Mouse (Mus musculus): ENCODE data around the gene Ric1. TPM values are rescaled to one million over a fixed set of nuclear protein-coding genes. Genes with fewer than 3 reads are reported as not detected.
"Not testable (repeated sequence)": the region's sequence is repeated elsewhere in the genome, so short reads cannot be mapped to it uniquely, and the experiment has no call there.

Gene Ric1
- total and polyA plus RNA-seq, 3 experiments, result 41.0 to 77.2 (median 54.2) TPM

GRCm38 (mm10) chr19:29525588-29525987 is 3.5 kb downstream of the Ric1 start:
- H3K27me3 ChIP-seq (ENCODE audit: control insufficient read depth in 1 of 2, insufficient read depth in 2 of 2, low read length in 2 of 2); H3K9ac ChIP-seq (ENCODE audit: control insufficient read depth, low read depth, low read length, poor library complexity, severe bottlenecking); H3K27ac ChIP-seq (ENCODE audit: control insufficient read depth, low read depth, low read length); H3K4me3 ChIP-seq (ENCODE audit: control insufficient read depth in 1 of 2, insufficient read depth in 1 of 2, low read depth in 2 of 2, low read length in 2 of 2); H3K9me3 ChIP-seq (replicated peaks; ENCODE audit: insufficient read depth, low read length): not testable (repeated sequence)
- H3K79me2 ChIP-seq (ENCODE audit: control insufficient read depth, insufficient read depth, low read length, poor library complexity), result peaks cover 51% of the 10 kb centered on the region
- TF ChIP-seq TBP (IDR thresholded peaks at IDR 0.05; ENCODE audit: low read depth, low read length) (peak; percentile 68), CTCF (IDR thresholded peaks at IDR 0.05 in 2 of 3, conservative IDR thresholded peaks at IDR 0.05 in 1 of 3; ENCODE audit: control insufficient read depth in 1 of 3, insufficient read depth in 1 of 3, low read depth in 2 of 3, low read length in 3 of 3, poor library complexity in 1 of 3, severe bottlenecking in 1 of 3) (0 out of 6 replicates have a peak, but pooled peaks of 1 of the 3 experiments have one; percentile 13)
- peaks cover 0 to 27% of the 10 kb centered on the region in 2 experiments; a peak in 2 of 4 replicates for H3K36me3 ChIP-seq (ENCODE audit: control insufficient read depth in 1 of 2, insufficient read depth in 2 of 2, low read length in 2 of 2)
- peak; percentile 65 for DNase-seq (ENCODE audit: low read depth, low spot score)
- peaks cover 18 to 19% of the 10 kb centered on the region in 2 experiments for H3K4me1 ChIP-seq (ENCODE audit: control insufficient read depth in 1 of 2, insufficient read depth in 2 of 2, low read length in 2 of 2)

GRCm38 (mm10) chr19:29526837-29527236 is 4.8 kb downstream of the Ric1 start:
- H3K27ac ChIP-seq (ENCODE audit: control insufficient read depth, low read depth, low read length), result no peak overlapping the region
- no peak for DNase-seq (ENCODE audit: low read depth, low spot score)
- no peaks in the 10 kb centered on the region; the same call in 1 of the 2 replicates for H3K9me3 ChIP-seq (replicated peaks; ENCODE audit: insufficient read depth, low read length)
- no peak overlapping the region for H3K4me3 ChIP-seq (ENCODE audit: control insufficient read depth in 1 of 2, insufficient read depth in 1 of 2, low read depth in 2 of 2, low read length in 2 of 2)
- H3K36me3 ChIP-seq (ENCODE audit: control insufficient read depth in 1 of 2, insufficient read depth in 2 of 2, low read length in 2 of 2), result peaks cover 0 to 19% of the 10 kb centered on the region in 2 experiments; a peak in 2 of 4 replicates
- H3K79me2 ChIP-seq (ENCODE audit: control insufficient read depth, insufficient read depth, low read length, poor library complexity), result peaks cover 52% of the 10 kb centered on the region
- H3K4me1 ChIP-seq (ENCODE audit: control insufficient read depth in 1 of 2, insufficient read depth in 2 of 2, low read length in 2 of 2), result peaks cover 12 to 13% of the 10 kb centered on the region in 2 experiments
- no peak overlapping the region for H3K9ac ChIP-seq (ENCODE audit: control insufficient read depth, low read depth, low read length, poor library complexity, severe bottlenecking)
- H3K27me3 ChIP-seq (ENCODE audit: control insufficient read depth in 1 of 2, insufficient read depth in 2 of 2, low read length in 2 of 2), result no peaks in the 10 kb centered on the region
- TF ChIP-seq CHD2 (IDR thresholded peaks at IDR 0.05; ENCODE audit: low read length) (no peak), USF2 (IDR thresholded peaks at IDR 0.05; ENCODE audit: borderline replicate concordance in 1 of 2, insufficient read depth in 1 of 2, low read depth in 1 of 2, low read length in 2 of 2) (0 out of 4 replicates have a peak, but pooled peaks of 1 of the 2 experiments have one; percentile 17), ZMIZ1 (IDR thresholded peaks at IDR 0.05; ENCODE audit: low read depth, low read length) (no peak)

- Histone ChIP-seq H3K9me3 (replicated peaks; ENCODE audit: insufficient read depth, low read length) (no peaks in the 10 kb centered on the region; the same call in 1 of the 2 replicates), H3K4me1 (ENCODE audit: control insufficient read depth in 1 of 2, insufficient read depth in 2 of 2, low read length in 2 of 2) (peaks cover 12 to 13% of the 10 kb centered on the region in 2 experiments), H3K79me2 (ENCODE audit: control insufficient read depth, insufficient read depth, low read length, poor library complexity) (peaks cover 49% of the 10 kb centered on the region), H3K27ac (ENCODE audit: control insufficient read depth, low read depth, low read length) (no peak overlapping the region), H3K36me3 (ENCODE audit: control insufficient read depth in 1 of 2, insufficient read depth in 2 of 2, low read length in 2 of 2) (peaks cover 0 to 19% of the 10 kb centered on the region in 2 experiments; a peak in 2 of 4 replicates), H3K4me3 (ENCODE audit: control insufficient read depth in 1 of 2, insufficient read depth in 1 of 2, low read depth in 2 of 2, low read length in 2 of 2) (no peak overlapping the region), H3K9ac (ENCODE audit: control insufficient read depth, low read depth, low read length, poor library complexity, severe bottlenecking) (no peak overlapping the region), H3K27me3 (ENCODE audit: control insufficient read depth in 1 of 2, insufficient read depth in 2 of 2, low read length in 2 of 2) (no peaks in the 10 kb centered on the region)
- TF ChIP-seq POLR2AphosphoS5 (IDR thresholded peaks at IDR 0.05; ENCODE audit: borderline replicate concordance, low read depth, low read length) (no peak), TAL1 (IDR thresholded peaks at IDR 0.05; ENCODE audit: low read length) (no peak), JUND (IDR thresholded peaks at IDR 0.05; ENCODE audit: low read depth, low read length) (no peak), MEF2A (IDR thresholded peaks at IDR 0.05; ENCODE audit: extremely low read depth, insufficient replicate concordance, low read depth, low read length, poor library complexity, severe bottlenecking) (no peak), TCF12 (IDR thresholded peaks at IDR 0.05; ENCODE audit: low read depth, low read length) (no peak), CTCF (IDR thresholded peaks at IDR 0.05 in 2 of 3, conservative IDR thresholded peaks at IDR 0.05 in 1 of 3; ENCODE audit: control insufficient read depth in 1 of 3, insufficient read depth in 1 of 3, low read depth in 2 of 3, low read length in 3 of 3, poor library complexity in 1 of 3, severe bottlenecking in 1 of 3) (peak in 1 of 3 experiments; percentile 12; a peak in 1 of 6 replicates), TBP (IDR thresholded peaks at IDR 0.05; ENCODE audit: low read depth, low read length) (no peak), ZC3H11A (IDR thresholded peaks at IDR 0.05; ENCODE audit: low read depth, low read length) (no peak)
- DNase-seq (ENCODE audit: low read depth, low spot score), result no peak
These were observed 5.2 kb downstream of the Ric1 start for GRCm38 (mm10) chr19:29527299-29527698.

All from MEL (cell line).